Mouse (Mus musculus): ENCODE data around the gene Gramd1b.

Gene Gramd1b

DNA sequence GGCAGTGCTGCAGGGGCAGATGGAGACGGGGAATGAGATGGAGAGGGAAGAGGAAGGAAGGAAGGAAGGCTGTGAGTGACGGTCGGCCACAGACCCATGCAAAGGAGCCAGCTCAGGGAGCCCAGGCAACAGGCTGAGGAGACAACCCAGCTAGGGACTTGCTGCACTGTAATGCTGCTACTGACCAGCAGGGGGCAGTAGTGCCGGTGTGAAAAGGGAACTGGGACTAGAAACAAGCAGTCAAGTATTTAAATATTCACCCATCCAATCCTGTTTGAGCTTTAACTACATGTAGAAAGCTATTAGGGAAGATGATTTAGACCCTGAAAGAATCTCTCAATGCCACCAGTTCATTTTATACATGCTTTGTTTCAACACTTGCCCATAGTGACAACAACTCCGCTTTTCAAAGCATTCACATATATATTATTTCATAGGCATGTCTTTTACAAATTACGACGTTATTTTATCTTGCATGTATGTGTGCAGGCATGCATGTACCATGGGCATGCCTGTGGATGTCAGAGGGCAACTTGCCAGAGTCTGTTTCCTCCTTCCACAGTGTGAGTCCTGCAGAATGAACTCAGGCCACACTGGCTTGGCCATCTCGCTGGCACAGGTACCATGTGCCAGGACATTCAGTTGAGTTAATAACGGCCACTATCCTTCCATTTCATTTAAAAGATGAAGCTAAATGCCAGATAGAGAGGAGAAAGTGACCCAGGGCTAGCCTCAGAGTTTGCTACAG is 197.4 kb downstream of the Gramd1b start:
- peak; percentile 77 for DNase-seq (ENCODE audit: low spot score)

DNA sequence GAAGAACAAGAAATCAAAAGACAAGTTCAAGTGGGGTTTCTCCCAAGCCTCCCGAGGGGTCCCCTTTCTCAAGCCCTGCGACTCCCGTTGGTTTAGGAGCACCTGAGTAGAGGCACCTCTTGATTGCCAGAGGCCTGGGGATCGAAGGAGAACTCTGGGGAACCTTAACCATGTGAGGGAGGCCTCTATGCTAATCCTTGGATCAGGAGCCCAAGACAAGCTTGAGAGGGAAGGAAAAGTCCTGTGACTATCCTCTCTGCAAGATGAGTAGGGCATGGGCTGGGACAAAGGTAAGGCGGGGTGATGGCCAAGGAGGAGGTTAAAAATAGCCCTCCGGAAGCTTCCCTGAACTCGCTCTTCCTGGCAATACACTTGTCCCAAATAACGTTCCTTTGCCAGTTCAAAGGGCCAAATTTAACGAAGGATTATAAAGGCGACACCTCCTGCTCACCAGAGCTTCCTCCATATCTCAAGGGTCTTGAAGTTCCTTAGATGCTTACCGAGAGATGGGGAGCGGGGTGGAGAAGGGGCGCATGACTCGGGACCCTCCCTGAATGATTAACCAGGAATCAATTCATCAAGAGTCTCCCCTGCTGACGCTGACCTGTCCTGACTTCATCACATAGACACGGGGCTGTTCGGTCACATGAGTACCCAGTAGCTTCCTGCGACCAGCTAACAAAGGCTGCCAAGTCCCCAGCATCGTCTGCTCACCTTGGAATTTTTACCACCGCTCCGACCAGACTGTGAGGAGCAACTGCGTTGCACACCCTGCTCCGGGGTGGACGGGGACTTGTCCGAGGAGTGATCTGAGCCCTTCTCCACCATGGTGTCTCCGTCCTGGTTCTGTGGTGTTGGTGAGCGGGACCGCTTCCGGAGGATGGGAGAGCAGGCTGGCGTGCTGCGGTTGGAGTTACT is 198.2 kb downstream of the Gramd1b start:
- no peak for DNase-seq (ENCODE audit: low spot score)

DNA sequence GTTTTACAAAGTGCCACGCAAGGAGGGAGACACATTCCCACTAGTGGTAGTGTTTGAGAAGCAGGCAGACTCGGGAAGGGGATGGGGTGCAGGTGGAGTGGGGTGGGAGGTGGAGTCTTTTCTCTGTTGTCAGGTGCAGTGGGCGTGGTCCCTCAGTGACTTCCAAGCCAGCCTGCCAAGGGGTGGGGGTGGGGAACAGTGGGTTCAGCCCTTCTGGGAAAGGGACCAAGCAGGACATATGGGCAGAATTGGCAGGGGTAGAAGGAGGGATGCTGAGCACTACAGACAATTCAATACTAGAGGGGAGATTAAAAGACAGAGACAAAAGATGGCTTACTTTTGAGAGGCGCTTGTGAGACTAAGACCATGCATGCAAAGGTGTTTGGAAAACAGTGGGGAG is 198.9 kb downstream of the Gramd1b start:
- no peak for DNase-seq (ENCODE audit: low spot score)

DNA sequence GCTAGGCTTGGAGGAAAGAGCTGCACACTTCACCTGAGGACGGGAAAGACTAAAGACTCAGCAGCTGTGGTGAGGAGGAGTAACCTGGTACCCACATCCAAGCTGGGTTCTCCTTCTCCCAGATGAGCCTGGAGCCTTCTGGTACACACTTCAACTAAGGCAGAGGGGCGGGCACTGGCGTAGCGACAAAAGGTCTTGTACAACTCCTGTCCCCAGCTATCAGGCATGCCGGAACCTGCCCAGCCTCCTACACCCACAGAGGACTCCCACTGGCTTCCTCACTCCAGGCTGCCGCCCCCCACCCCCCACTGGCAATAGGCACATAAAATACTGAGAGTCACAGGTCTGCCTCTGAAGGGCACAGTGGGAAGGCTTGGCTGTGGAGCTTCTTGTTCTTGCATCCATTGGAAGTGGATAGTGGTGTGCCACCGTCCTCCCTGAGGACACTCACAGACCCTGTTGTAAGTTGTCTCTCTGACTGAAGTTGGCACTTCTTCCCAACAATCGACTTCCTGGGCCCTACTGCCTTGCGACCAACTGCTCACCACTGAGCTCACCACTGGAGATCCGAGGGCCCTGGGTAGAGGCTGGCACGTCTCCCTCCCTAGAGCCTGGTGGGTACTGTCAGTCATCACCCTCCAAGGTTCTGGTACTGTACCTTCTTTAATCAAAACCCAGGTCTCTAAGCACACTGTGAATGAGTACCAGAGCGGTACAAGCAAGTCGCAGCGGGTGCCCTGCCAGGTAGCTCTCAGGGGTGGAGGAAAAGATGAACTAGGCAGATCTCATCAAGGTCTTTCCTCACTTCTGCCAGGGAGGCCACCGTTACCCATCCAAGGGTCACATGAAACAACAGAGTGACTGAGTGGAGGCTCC is 199.5 kb downstream of the Gramd1b start:
- no peak for DNase-seq (ENCODE audit: low spot score)

GRCm38 (mm10) chr9:40330609-40331382 is 200.4 kb downstream of the Gramd1b start:
- peak; percentile 91 for DNase-seq (ENCODE audit: low spot score)

DNA sequence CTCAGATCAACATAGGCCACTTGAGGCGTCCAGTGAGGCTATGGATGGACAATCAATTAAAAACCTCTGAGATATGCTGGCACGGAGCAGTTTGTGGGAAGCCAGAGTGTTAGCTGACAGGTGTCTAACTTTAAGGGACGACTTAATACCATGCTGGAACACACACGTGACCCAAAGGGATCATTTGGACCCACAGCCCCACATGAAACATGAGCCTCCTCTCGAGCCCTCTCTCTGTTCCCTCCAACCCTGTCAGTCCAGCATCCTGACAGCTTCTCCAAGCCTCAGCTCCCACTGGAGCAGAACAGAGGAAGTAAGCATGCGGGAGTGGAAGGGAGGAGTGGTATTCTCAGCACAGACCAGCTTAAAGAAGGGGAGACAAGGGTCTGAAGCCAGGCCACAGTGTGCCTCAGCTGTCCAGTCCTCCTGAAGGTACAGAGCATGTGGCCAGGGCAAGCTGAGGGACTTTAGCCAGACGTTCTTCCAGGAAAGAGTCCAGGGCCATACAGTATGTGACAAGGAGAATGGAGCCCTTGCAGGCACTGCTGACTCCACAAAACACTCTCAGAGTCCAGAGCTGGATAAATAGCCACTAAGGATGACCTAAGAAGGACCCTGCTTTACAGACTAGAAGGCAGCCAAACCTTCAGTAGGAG is 204.8 kb downstream of the Gramd1b start:
- no peak for DNase-seq (ENCODE audit: low spot score)

DNA sequence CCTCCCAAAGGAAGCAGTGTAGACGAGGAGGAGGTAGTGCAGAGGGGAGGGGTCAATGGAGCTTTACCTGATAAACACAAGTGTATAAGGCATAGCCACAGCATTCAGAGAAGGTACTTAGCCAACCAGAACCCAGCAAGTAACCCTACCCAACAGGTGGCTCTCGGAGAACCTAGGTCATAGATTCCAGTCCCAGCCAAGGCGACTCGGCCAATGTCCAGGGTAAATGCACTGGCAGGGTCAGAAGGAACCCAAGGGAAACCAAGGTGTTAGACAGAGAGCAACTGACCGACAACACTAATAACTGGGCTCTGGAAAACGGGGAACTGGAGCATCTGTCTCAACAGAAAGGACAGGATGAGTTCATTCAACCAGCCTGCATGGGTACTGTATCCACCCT is 206.4 kb downstream of the Gramd1b start:
- DNase-seq (ENCODE audit: low spot score) = no peak

GRCm38 (mm10) chr9:40324232-40324792 is 206.9 kb downstream of the Gramd1b start:
- no peak for DNase-seq (ENCODE audit: low spot score)

- DNase-seq (ENCODE audit: low spot score) = no peak
Measured at GRCm38 (mm10) chr9:40323773-40324172, 207.4 kb downstream of the Gramd1b start.

GRCm38 (mm10) chr9:40323171-40323570 is 208.0 kb downstream of the Gramd1b start:
- DNase-seq (ENCODE audit: low spot score) = no peak

DNA sequence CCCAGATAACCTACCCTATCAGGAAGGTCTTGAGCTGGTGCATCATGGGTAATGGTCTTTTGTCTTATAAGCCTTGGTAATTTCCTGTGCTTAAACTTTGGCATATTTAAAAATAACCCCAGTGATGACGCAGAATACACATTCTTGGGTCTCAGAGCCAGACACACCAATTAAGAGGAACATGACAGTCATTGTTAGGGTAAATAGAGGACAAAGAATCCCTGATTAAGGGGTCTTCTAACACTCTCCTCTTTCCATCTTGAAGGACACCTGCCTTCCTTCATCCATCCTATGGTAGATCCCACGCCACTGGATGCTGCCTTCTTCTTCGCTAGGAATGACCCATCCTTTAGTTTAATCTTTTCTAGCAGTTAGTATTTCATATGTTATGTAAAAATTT is 208.8 kb downstream of the Gramd1b start:
- no peak for DNase-seq (ENCODE audit: low spot score)

DNA sequence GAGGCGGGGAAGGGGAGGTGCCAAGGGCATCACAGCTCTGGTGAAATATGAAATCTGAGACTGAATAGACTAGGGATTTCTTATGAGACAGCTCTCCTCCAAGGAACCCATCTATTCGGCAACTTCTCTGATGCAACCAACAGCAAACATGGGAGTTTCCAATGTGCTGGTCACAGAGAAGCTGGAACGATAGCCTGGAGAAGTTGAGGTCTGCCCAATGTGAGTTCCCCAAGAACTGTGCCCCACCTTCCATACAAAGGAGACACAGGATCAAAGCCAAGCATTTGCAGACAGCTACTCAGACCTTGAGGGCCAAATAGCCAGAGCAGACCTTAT is 209.5 kb downstream of the Gramd1b start:
- no peak for DNase-seq (ENCODE audit: low spot score)

DNA sequence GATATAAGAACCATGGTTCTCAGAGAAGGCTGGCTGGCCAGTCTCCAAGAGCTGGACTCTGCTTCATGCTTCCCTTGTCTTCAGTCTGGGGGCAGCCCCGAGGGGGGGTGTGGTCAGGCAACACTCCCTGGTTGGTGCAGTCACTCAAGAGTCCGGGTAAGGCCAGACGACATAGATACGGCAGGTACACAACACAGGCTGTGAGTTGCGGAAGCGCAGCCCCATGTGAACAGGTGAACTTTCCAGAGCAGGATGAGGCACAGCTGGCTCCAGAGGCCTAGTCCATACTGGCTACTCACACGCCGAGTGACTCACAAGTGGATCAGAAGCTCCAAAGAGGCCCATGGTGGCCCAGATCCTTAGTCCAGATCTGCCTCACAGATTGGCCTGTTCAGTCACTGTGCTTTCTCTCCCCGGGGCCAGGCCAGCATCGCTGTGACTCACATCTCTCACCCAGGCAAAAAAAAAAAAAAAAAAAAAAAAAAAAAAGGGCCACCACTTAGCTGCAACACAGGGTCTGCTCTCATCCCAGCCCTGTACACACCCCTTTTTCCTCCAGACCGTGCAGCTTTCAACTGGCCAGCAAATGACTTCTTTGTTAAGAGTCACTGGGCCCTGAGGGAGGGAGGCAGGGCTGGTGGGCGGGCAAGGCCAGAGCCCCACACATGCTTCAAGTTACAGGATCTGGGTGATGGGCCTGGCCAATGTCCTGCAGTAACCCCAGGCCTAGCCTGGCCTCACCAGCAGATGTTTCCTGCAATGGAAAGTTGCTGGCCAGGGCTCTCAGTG is 210.1 kb downstream of the Gramd1b start:
- peak; percentile 95 for DNase-seq (ENCODE audit: low spot score)

DNA sequence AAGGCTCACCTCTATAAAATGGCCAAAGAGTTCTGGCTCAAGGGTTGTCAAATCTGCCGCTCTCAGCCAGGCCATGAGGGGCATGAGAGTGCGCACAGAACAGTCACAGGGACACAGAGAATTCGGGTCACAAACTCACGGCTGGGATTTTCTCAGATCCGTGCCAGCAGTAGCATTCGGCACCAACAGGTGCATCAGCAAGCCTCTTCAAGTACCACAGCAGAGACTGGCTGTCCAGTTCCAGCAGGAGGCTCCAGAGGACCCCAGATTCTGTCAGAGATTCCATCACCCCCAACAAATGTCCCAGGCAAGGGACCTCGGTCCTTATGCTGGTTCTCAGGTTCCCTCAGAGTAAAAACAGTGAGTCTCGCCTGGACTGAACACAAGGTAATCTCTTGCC is 210.8 kb downstream of the Gramd1b start:
- peak; percentile 50 for DNase-seq (ENCODE audit: low spot score)

GRCm38 (mm10) chr9:40318771-40319170 is 212.4 kb downstream of the Gramd1b start:
- no peak for DNase-seq (ENCODE audit: low spot score)

GRCm38 (mm10) chr9:40317735-40318134 is 213.4 kb downstream of the Gramd1b start:
- DNase-seq (ENCODE audit: low spot score) = no peak

GRCm38 (mm10) chr9:40316865-40317660 is 214.1 kb downstream of the Gramd1b start:
- peak; percentile 40 for DNase-seq (ENCODE audit: low spot score)

DNA sequence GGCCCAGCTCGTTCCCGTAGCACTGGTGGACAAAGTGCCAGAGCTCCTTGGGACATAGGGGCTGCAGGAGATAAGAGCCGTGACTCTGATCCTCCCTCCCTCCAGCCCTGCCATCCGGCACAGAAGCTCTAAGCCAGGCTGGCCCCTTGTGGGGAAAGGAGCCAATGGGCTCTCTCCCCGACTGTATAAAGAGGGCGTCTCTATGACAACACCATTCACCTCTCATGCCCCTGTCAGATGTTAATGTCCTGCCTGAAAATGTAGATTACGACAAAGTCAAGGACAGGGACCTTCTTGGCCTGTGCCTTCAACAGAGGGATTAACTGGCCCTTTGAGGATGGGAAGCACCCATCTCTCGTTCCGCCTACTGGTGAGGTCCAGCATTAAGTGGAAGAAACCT is 219.4 kb downstream of the Gramd1b start:
- DNase-seq (ENCODE audit: low spot score) = no peak

DNA sequence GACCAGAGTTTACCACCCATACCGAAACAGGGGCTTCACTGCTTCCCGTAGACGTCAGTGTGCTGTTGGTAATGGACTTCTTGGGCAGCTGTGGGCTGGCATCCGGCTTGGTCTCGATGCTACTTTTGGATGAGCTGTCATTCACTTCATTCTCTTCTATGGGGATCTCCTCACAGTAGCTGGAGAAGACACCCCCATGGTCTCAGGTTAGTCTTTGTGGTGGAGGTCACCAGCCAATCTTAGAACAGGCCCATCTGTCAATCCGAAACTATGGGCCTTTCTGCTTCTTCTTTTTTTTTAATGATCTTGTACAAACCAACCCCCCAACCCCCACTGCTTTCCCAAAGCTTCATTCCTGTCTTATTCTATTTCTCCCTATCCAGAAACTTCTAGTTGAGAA is 221.3 kb downstream of the Gramd1b start:
- no peak for DNase-seq (ENCODE audit: low spot score)
